Mouse (Mus musculus) gastrocnemius, adult 18-20 months (tissue): ENCODE results near the gene Abcd3. TPM values are rescaled to one million over a fixed set of nuclear protein-coding genes. Genes with fewer than 3 reads are reported as not detected.
"Not testable (repeated sequence)": the region's sequence is repeated elsewhere in the genome, so short reads cannot be mapped to it uniquely, and the experiment has no call there.

Experiments used
- DNase-seq: peaks from one replicate; pipeline ENCODE4 v3.0.0; 2021; ENCODE audit warnings: low spot score
- total RNA-seq, 2 experiments: library from RNA; stranded (reverse); gene quantifications; 2 replicates each; pipeline ENCODE4 v1.2.3; 2021

Gene Abcd3
- total RNA-seq, 2 experiments from 2014 or later, result 36.0 to 41.7 TPM

- no peak for DNase-seq
Measured at GRCm38 (mm10) chr3:121819693-121820200, 4.6 kb upstream of the Abcd3 start.

DNA sequence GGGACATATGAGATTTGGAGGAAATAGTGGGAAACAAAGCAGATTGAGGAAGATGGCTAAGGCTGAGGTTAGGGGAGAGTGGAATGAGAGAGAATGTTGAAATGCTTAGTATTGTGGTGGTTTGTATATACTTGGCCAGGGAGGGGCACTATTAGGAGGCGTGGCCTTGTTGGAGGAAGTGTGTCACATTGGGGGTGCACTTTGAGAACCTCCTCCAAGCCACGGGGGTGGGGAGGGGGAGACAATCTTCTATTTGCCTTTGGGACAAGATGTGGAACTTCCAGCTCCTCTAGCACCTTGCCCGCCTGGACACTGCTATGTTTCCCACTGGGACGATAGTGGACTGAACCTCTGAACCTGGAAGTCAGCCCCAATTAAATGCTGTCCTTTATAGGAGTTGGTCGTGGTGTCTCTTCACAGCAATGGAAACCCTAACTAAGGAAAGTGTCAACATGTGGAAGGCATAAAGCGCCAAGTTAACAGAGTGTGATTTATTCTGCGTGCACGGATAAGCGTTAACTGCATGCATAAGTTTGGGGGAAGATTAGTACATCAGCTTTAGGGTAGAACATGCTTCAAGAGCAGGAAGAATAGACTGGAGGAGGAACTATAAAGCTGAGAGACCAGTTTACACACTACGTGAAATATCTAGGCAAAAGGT is 3.8 kb upstream of the Abcd3 start:
- no peak for DNase-seq

- DNase-seq, result no peak
Measured at GRCm38 (mm10) chr3:121815549-121816235, 590 bp upstream of the Abcd3 start.

GRCm38 (mm10) chr3:121814413-121814864 is 663 bp downstream of the Abcd3 start:
- peak; percentile 25 for DNase-seq

DNA sequence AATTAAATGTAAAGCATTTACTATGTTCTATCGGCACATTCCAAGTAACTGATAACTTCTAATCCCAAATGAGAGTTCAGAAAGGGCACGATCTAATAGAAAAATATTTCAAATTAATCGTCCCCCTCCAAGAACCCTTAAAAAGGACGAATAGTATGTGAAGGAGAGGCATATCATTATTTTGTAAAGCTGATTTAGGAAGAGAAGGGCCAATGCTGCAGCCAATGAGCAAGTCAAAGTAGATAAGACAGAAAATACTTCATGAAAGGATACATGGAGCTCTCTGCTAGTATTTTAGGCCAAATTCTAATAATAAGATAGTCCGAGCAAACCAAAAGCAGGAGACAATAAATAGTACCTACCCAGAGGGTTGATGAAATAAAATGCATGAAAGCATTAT is 1.3 kb downstream of the Abcd3 start:
- no peak for DNase-seq

GRCm38 (mm10) chr3:121808246-121808645 is 6.9 kb downstream of the Abcd3 start:
- DNase-seq, result no peak

DNA sequence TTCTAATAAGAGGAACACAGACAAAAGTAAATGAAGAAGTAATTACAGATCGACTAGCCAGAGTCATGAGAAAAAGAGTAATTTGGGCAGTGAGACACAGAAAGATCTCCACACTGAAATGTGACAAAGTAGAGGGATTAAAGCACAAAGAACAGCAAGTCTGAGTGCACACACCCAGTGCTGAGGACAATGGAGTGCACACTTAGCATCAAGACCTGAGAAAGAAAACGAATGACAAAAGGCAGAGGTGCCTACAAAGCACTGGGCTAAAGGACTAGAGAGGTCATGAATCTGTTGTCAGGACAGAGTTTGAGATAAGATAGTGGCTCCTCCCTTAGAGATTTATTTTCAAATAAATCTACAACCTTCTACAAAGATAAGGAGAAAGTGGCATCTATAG is 20.9 kb downstream of the Abcd3 start:
- DNase-seq, result no peak

GRCm38 (mm10) chr3:121792246-121792645 is 22.9 kb downstream of the Abcd3 start:
- no peak for DNase-seq

- no peak for DNase-seq
Measured at GRCm38 (mm10) chr3:121790442-121790841, 24.7 kb downstream of the Abcd3 start.

DNA sequence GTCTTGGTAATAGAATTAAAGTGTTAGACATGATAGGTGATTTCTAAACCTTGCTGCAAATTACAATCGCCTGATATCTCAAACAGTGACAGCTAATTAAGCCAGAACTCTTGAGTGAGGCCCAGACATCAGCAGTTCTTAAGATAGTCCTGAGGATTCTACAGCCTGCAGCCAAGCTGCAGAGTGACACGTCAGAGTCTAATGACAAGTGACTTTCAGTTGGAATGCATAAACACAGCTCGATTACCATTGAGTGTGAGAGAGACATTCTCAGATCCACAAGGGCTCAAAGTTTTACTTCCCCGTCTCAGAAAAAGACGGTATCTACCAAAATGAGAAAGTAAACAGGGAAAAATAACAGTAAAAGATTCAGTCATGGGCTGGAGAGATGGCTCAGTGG is 25.3 kb downstream of the Abcd3 start:
- DNase-seq, result no peak

DNA sequence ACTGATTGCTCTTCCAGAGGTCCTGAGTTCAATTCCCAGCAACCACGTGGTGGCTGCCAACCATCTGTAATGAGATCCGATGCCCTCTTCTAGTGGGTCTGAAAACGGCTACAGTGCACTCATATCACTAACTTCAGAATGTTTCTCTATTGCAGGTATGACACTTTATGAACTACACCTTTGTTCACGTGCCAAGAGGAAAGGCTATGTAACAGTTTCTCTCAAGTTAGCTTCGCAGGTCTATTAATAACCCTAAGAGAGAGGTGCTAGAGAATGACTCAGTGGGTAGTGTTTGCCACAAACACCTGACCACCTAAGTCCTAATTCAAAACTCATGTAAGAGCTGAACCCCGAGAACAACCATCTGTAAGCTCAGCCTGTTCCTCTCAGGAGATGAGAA is 32.1 kb downstream of the Abcd3 start:
- DNase-seq, result no peak

- peak; percentile 59 for DNase-seq
Measured at GRCm38 (mm10) chr3:121777943-121778342, 37.2 kb downstream of the Abcd3 start.

- not testable (repeated sequence) for DNase-seq
Measured at GRCm38 (mm10) chr3:121773336-121773735, 41.8 kb downstream of the Abcd3 start.

DNA sequence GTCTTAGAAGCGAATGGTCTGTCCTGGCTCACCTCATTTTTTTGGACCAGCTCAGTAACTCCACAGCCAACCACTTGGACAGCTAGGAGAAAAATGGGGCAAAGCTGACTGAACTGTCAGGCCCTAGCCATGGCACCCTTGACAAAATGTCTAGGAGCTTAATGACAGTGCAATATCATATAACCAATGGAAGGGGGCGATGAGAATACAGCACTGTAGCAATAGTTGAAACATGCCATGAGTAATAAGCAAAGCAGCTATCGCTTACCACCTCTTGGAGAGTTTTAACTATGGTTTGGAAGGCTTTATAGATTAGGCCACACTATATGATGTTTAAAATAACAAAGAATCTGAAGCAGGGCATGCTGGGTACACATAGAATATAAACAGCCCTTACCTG is 46.3 kb downstream of the Abcd3 start:
- no peak for DNase-seq

DNA sequence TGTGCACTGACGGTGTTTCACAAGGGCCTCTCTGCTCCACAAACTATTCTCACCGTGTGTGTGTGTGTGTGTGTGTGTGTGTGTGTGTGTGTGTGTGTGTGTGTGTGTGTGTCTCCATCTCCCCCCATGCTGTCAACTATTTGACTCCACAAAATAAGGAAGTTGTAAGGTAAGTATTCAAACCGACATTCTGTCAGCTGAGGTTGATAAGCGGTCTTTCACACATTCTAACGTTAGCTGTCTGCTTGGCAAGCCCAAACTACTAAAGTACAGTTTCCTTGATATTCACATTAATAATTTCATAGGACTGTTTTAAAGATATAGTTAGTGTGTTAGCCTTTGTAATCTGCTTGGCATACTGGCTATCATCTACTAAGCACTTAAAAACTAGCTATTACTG is 48.3 kb downstream of the Abcd3 start:
- DNase-seq, result no peak

GRCm38 (mm10) chr3:121766048-121766447 is 49.1 kb downstream of the Abcd3 start:
- no peak for DNase-seq

DNA sequence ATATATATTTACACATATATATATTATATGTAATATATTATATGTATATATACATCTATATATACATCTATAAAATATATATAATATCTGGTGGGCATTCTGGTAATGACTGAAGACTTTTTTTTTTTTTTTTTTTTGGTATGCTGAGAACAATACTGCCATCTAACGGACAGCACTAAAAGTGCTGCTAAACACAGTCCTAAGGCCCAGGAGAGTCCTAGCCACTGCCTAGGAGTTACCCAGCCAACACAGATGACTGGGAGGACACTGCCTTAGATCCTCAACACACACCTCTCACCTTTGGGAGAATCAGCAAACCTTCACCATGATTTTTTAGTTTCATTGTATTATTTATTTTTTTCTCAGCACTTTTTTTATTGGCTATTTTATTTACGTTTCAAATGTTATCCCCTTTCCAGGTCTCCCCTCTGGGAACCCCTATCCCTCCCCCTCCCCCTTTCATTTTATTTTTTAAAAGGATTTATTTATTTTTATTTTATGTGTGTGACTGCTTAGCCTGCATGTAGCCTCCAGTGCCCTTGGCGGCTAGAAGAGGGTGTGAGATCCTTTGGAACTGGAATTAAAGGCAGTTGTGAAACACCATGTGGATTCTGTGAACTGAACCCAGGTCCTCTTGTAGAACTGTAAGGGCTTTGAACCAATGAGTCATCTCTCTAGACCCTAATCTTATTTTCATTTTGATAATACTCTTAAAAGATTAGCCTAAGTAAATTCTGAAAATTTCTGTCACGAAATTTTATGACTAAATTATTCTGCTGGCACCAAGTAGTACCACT is 52.8 kb downstream of the Abcd3 start:
- DNase-seq, result peak; percentile 15

DNA sequence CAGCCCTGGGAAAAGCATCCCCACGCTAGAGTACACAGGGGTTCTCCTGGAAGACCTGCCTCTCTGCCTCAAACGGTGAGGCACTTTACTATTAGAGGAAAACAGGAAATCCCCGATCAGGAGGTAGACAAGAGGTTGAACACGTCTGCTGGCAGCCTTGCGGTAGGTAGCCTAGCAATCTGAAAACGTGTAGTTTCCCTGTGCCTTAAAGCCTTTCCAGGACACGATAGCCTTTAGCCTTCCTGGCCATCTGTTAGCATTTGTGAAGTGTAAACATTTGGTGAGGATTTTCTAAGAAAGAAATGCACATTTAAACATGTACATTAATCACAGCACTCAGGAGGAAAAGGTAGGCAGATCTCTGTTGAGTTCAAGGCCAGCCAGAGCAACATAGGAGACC is 56.7 kb downstream of the Abcd3 start:
- no peak for DNase-seq

- no peak for DNase-seq
Measured at GRCm38 (mm10) chr3:121755152-121755551, 60.0 kb downstream of the Abcd3 start.

DNA sequence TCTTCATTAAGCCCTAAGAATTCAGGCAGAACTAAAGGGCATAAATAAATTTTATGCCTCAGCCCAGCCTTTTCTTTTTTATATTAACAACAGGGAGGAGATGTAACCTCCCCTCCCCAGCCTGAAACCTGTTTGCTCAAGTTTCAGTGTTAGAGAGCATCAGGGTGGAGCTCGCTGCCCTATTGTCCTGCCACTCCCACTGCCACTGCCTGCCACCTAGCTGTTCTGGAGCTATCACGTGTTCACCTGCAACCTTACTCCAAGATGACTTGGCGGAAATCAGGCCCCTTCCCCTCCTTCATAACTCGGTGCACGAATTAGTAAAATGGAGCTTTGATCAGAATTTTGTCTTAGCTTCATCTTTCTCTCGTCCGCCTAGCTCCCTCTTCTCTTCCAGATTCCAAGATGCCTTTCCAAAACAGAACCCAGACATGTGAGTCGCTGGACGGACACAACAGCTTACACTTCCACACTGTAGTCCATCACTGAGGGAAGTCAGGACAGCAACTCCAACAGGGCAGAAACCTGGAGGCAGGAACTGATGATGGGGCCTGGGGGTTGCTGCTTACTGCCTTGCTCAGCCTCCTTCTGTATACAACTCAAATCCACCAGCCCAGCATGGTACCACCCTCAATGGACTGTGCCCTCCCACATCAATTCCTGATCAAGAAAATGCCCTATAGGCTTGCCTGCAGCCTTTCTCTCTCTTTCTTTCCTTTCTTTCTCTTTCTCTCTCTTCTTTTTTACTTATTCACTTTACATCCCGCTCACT is 60.6 kb downstream of the Abcd3 start:
- not testable (repeated sequence) for DNase-seq

DNA sequence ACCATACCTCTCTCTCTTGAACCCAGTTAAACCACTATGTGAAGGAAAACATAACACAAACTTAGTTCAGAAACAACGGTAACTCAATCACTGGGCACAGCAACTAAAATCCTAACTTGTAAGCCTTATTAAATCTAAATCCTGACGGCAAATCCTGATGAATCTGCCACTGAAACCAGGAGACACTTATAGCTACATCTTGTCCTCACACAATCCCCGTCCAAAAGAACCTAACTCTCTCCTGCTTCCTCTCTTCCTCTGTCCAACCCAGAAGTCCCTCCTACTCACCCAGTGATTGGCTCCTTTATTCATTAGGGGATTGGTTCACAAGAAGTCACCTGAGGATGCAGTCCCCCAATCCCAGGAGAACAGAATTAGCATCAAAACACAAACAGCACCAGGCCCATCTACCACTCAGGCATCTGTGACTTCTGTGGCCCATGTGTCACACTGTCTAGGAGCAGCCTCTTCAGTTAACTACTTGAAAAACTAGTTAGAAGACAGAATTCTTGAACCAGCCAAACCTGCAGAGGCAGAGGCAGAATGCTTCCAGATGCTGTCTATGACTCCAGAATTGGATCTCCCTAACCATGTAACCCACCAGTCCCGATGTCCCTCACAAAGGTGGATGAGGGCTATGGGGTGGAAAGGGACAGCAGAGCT is 73.8 kb downstream of the Abcd3 start:
- DNase-seq, result not testable (repeated sequence)
